Mouse (Mus musculus) stomach, embryonic 14.5 days (tissue): ENCODE measurements around the gene St3gal2. TPM values are rescaled to one million over a fixed set of nuclear protein-coding genes. Genes with fewer than 3 reads are reported as not detected.
"Not testable (repeated sequence)": the region's sequence is repeated elsewhere in the genome, so short reads cannot be mapped to it uniquely, and the experiment has no call there.

Source experiments
- ATAC-seq: fragments of 200-750 bp; cut with Nextera tagmentation; 2 replicates; pipeline ENCODE4 v1.8.0; 2017; ENCODE audit warnings: low read depth, moderate TSS enrichment; ENCODE audit not compliant: insufficient number of reproducible peaks, insufficient read depth, low FRiP score
- H3K27ac ChIP-seq: fragments of 300-500 bp; sonication (generic); 2 replicates; pipeline ENCODE4 v1.5.1; 2014; ENCODE audit warnings: mild to moderate bottlenecking, low read length, moderate library complexity, mixed read lengths
- H3K27me3 ChIP-seq: fragments of 300-500 bp; sonication (generic); 2 replicates; pipeline ENCODE4 v1.6.1; 2014; ENCODE audit warnings: low read length, control low read depth, mixed read lengths; ENCODE audit not compliant: control insufficient read depth, insufficient read depth
- H3K36me3 ChIP-seq: fragments of 300-500 bp; sonication (generic); 2 replicates; pipeline ENCODE4 v1.6.1; 2014; ENCODE audit warnings: mild to moderate bottlenecking, control low read depth, low read length, moderate library complexity, mixed read lengths; ENCODE audit not compliant: control insufficient read depth, insufficient read depth
- H3K4me1 ChIP-seq: fragments of 300-500 bp; sonication (generic); 2 replicates; pipeline ENCODE4 v1.6.1; 2014; ENCODE audit warnings: low read length, control low read depth, mixed read lengths; ENCODE audit not compliant: control insufficient read depth, insufficient read depth
- H3K4me2 ChIP-seq: fragments of 300-500 bp; sonication (generic); replicated peaks from 2 replicates; pipeline ENCODE4 v1.6.1; 2014; ENCODE audit warnings: low read depth, low read length, control low read depth
- H3K4me3 ChIP-seq: fragments of 300-500 bp; sonication (generic); 2 replicates; pipeline ENCODE4 v1.5.1; 2014; ENCODE audit warnings: low read depth, low read length, control low read depth
- H3K9ac ChIP-seq: fragments of 300-500 bp; sonication (generic); replicated peaks from 2 replicates; pipeline ENCODE4 v1.6.1; 2014; ENCODE audit warnings: low read depth, mild to moderate bottlenecking, control low read depth, low read length, moderate library complexity, mixed read lengths
- H3K9me3 ChIP-seq: fragments of 300-500 bp; sonication (generic); 2 replicates; pipeline ENCODE4 v1.6.1; 2016; ENCODE audit warnings: low read depth, low read length, control low read depth; ENCODE audit not compliant: control insufficient read depth
- WGBS: fragments of 180-500 bp; shearing (Covaris S2); extraction: QIAGEN DNeasy Blood & Tissue Kit; methylation state at CpG from one replicate; pipeline ENCODE4 v1.1.7; 2014; 5-methylcytosine and 5-hydroxymethylcytosine counted together
- microRNA-seq: library from miRNA; unstranded; fragments of <30 nt; microRNA quantifications from one replicate; pipeline ENCODE4, GENCODE M21; 2016
- polyA plus RNA-seq: library from polyadenylated mRNA; unstranded; fragments of >200 nt; fragmentation: Nextera tagmentation; extraction: Ambion mirVana; gene quantifications from 2 replicates; pipeline ENCODE4 v1.2.1, GENCODE M21; 2014

St3gal2 gene
- polyA plus RNA-seq, 1 experiment from 2014 or later, result 11.0 TPM

- not testable (repeated sequence) for H3K4me1 ChIP-seq, ATAC-seq, H3K9me3 ChIP-seq, H3K27ac ChIP-seq, H3K4me2 ChIP-seq, H3K4me3 ChIP-seq, H3K9ac ChIP-seq, H3K27me3 ChIP-seq
- H3K36me3 ChIP-seq, result peaks cover 12% of the 10 kb centered on the region; the same call in 1 of the 2 replicates
- WGBS, result 91% methylated on average over 8 of the region's 10 CpGs
These were observed 90.7 kb downstream of the St3gal2 start for GRCm38 (mm10) chr8:111010230-111010991.

Small RNA genes within 50 kb of the gene (microRNA-seq; reads per million reads assigned to microRNA genes)
- not detected for gene Mir3473d

Other genes starting within 250 kb of the St3gal2 start
- 13.2 and 14.2 TPM in 2 replicates for gene Mtss1l, start 198.4 kb upstream of the St3gal2 start, polyA plus RNA-seq
- gene Il34, start 114.0 kb upstream of the St3gal2 start, polyA plus RNA-seq, result 1.2 and 1.5 TPM in 2 replicates
- gene Cog4, start 73.3 kb upstream of the St3gal2 start, polyA plus RNA-seq, result 61.5 and 67.4 TPM in 2 replicates
- gene Sf3b3, start 73.1 kb upstream of the St3gal2 start, polyA plus RNA-seq, result 148 TPM in 2 replicates
- 8.2 and 9.0 TPM in 2 replicates for gene Fuk, start 17.4 kb upstream of the St3gal2 start, polyA plus RNA-seq
- gene Ddx19a, start 77.9 kb downstream of the St3gal2 start, polyA plus RNA-seq, result 18.4 and 18.8 TPM in 2 replicates
- 6.2 and 7.7 TPM in 2 replicates for gene Ddx19b, start 111.8 kb downstream of the St3gal2 start, polyA plus RNA-seq
- gene Aars, start 113.2 kb downstream of the St3gal2 start, polyA plus RNA-seq, result 43.2 and 52.0 TPM in 2 replicates
- gene Exosc6, start 136.4 kb downstream of the St3gal2 start, polyA plus RNA-seq, result 13.2 and 13.8 TPM in 2 replicates
- not detected in 2 replicates for gene Clec18a, start 172.5 kb downstream of the St3gal2 start, polyA plus RNA-seq
- gene Pdpr, start 174.7 kb downstream of the St3gal2 start, polyA plus RNA-seq, result 7.5 and 8.6 TPM in 2 replicates